Mouse (Mus musculus): ENCODE data around the gene Klk12. TPM values are rescaled to one million over a fixed set of nuclear protein-coding genes. Genes with fewer than 3 reads are reported as not detected.

Gene Klk12
- total RNA-seq, 2 experiments from 2014 or later = not detected

DNA sequence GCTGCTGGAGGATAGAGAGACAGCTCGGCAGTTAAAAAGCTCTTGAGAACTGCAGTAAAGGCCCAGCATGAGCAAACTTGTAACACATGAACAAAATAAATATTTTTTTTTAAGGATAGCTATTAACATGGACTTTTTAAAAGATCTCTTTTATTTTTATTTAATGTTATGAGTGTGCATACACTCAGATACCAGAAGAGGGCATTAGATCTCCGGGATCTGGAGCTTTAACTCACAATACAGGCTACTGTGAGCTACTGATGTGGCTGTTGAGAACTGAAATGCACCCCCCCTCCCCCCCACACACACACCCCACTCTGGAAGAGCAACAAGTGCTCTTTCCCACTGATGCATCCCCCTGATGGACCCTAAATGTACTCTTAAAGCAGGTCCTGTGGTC is 20.6 kb downstream of the Klk12 start:
- no peak for ATAC-seq (replicated peaks; ENCODE audit: poor library complexity, severe bottlenecking)

DNA sequence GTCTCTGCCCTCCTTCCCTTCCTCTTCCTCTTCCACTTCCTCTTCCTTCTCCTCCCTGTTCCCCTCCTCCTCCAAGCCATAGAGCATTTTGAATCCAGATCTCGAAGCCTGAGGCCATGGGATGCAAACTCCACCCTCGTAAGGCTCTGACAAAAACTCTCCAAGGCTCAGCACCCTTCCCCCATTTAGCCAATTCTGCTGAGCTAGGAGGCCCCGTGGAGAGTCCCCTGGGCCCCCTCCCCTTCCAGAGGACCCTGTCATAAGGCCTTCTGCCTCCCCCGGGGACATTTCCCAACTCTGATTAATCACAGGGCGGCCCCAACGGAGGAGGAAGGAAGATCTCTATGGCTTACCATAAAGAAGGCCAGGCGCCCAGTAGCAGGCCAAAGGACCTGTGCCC is 22.9 kb downstream of the Klk12 start, which contains the start of gene Klk9:
Klk9 (plus strand) TSS at position 301 of the 400 bp plus-strand sequence.
- ATAC-seq (replicated peaks; ENCODE audit: poor library complexity, severe bottlenecking) = no peak

DNA sequence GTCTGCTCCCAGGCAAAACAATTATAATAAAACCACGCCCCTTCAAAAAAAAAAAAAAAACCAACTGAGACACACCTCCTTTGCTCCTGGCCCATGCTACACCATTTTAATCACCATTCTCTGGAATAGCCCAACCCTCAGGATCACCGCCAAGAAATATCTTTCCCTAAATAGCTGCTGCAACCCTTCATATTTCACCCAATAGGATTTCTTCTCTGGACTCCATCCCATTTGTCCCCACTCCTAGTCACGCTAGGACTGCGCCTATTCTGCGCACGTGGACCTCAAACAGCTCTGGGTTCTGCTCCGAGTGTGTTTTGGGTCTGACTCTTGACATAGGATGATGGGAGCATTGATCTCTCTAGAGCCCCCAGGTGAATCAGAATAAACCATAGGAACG is 27.7 kb downstream of the Klk12 start:
- no peak for ATAC-seq (replicated peaks; ENCODE audit: poor library complexity, severe bottlenecking)

DNA sequence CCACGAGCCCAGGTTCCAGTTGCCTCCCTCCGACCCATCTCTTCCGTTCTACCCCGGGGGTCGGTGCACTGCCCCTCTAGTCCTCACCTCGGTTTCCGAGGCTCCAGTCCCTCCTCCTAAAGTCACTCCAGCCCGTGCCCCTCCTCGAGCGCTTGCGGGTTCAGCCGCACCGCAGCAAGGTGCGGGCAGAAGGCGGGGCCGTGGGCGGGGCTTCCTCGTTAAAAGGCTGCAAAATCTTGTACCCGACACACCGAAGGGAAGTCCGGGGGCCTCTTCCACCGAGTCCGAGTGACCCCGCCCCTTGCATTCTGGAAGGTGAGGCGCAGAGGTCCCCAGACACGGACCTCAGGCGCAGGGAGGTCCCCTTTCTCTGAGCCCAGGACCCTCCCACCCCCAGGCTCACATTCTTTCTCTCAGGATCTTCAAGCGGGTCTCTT is 28.7 kb downstream of the Klk12 start, which contains the start of gene Klk8:
Klk8 (plus strand) TSS at position 245 of the 437 bp plus-strand sequence.
- peak; percentile 55 for ATAC-seq (replicated peaks; ENCODE audit: poor library complexity, severe bottlenecking)

DNA sequence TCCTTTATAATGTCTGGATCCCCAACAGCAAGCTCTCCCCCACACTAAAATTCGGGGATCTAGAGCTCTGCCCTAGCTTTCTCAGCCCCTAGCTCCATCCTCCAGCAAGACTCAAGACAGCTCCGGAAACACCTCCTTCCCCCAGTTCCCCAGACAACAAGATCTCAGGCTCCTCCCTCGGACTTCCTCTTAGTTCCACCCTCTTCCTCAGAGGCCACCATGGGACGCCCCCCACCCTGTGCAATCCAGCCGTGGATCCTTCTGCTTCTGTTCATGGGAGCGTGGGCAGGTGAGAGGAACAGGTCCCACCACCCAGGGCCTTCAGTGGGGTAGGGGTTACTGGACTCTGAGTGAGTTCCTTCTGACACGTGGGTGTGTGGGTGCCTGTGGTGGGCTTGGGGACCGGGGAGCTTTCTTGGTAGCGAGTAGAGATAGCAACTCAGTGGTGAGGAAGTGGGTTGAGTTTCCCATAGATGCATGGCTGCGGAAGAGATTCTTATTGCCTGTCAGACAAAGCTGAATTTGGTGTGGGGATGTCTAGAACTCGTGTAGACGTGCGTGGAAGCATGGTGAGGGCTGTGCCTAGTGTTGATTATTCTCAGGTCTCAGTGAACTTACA is 29.3 kb downstream of the Klk12 start:
- peak; percentile 65 for ATAC-seq (replicated peaks; ENCODE audit: poor library complexity, severe bottlenecking)

DNA sequence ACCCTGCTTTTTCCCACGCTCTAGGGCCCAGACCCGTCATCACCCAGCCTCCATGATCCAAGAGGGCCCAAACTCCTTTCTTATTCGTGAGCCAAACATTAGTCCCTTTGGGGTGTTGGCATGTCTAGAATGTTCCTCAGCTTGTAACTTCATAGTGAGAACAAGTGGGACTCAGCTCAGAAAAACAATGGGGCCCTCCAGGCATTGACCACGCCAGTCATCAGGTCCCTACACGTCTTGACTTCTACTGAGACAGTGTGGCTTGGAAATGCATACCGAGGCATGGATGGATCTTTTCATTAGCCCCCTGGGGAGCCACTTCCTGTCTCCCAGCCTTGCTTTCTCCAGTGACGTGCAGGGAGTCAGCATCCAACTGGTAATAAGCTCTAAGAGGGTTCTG is 31.2 kb downstream of the Klk12 start:
- no peak for ATAC-seq (replicated peaks; ENCODE audit: poor library complexity, severe bottlenecking)

DNA sequence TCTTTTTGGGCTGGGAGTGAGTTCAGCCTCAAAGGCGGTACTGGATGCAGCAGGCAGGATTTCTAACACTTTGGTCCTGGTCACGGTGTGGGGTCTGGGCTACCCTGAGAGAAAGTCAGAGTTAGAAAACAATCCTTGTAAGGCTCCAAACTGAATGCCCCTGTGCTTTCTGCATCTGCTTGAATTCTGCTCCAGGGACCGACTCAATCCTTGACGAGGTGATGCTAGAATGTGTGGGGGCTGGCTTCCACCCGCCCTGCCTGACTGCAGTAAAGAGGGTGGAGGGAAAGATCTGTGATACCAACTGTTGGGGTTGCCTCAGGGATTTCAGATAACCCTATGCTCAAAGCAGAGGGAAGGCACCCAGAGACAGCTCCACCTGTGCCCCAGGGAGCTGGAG is 42.3 kb downstream of the Klk12 start, which contains the start of gene Klk7:
Klk7 (plus strand) TSS at position 301 of the 400 bp plus-strand sequence.
- no peak for ATAC-seq (replicated peaks; ENCODE audit: poor library complexity, severe bottlenecking)

DNA sequence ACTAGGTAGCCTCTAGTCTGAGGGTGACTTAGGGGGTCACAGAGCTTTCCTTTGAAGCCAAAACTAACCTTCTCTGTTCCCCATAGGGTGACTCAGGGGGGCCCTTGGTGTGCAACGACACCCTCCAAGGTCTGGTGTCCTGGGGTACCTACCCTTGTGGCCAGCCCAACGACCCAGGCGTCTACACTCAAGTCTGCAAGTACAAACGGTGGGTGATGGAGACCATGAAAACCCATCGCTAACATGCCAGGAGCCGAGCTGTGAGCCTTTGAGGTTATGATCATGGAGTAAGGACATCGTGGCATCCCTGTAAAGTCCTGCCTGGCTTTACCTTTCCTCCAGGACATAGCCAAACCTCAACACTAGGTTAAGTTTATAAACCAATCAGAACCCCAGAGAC is 46.5 kb downstream of the Klk12 start:
- ATAC-seq (replicated peaks; ENCODE audit: poor library complexity, severe bottlenecking) = no peak

DNA sequence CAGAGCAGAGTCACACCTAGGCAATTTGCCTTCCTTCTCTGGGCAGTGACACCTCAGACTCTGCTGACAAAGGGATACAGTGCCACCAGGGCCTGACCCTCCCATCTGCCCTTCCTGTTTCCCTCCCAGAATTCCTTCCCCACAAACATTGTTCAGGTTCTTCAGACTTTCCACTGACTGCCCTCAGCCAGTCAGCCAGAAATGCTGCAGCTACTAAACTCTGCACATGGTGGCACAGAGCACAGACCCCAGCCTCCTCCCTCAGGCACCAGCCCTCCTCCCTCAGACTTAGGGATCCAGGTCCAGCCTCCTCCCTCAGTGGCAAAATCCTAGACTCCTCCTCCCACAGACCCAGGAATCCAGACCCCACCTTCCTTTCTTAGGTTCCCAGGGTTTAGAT is 48.0 kb downstream of the Klk12 start:
- ATAC-seq (replicated peaks; ENCODE audit: poor library complexity, severe bottlenecking) = no peak

DNA sequence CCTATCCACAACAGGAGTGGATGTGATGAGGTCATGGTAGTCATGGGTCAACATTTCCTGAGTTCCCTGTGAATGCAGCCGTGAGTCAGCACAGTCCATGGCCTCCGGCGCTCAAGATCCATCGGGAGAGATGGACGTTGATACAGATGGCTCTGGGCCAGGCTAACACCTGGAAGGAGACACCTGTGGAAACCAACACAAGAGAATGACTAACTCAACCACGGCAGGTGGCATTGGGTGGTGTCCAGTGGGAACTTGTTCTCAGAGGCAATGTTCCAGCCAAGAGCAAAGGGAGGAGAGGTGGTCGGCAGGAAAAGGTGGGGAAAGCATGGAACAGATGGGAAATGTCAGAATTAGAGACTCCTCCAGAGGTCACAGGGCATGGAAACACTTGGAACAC is 52.9 kb downstream of the Klk12 start:
- ATAC-seq (replicated peaks; ENCODE audit: poor library complexity, severe bottlenecking) = no peak

Other genes with a start within 250 kb of the Klk12 start
- gene Cd33, start 224.5 kb upstream of the Klk12 start, total RNA-seq (2014; fragmentation: Nextera tagmentation) = 4.0 and 5.7 TPM in 2 replicates
- 2.9 and 4.1 TPM in 2 replicates for gene Cd33, start 224.5 kb upstream of the Klk12 start, total RNA-seq (2017)
- 1.7 and 1.9 TPM in 2 replicates for gene Zfp658, start 206.6 kb upstream of the Klk12 start, total RNA-seq (2014; fragmentation: Nextera tagmentation)
- 0.98 and 1.5 TPM in 2 replicates for gene Zfp658, start 206.6 kb upstream of the Klk12 start, total RNA-seq (2017)
- 9.9 and 19.2 TPM in 2 replicates for gene Zfp719, start 189.3 kb upstream of the Klk12 start, total RNA-seq (2014; fragmentation: Nextera tagmentation)
- gene Zfp719, start 189.3 kb upstream of the Klk12 start, total RNA-seq (2017) = 7.8 and 10.8 TPM in 2 replicates
- gene Zfp819, start 161.7 kb upstream of the Klk12 start, total RNA-seq (2014; fragmentation: Nextera tagmentation) = 1.4 TPM in 1 of 2 replicates, not detected in the other
- 0.17 and 0.98 TPM in 2 replicates for gene Zfp819, start 161.7 kb upstream of the Klk12 start, total RNA-seq (2017)
- 0.28 TPM in 1 of 2 replicates, not detected in the other for gene Ceacam18, start 134.2 kb upstream of the Klk12 start, total RNA-seq (2014; fragmentation: Nextera tagmentation)
- gene Ceacam18, start 134.2 kb upstream of the Klk12 start, total RNA-seq (2017) = not detected in 2 replicates
- 13.1 and 15.1 TPM in 2 replicates for gene Siglece, start 108.7 kb upstream of the Klk12 start, total RNA-seq (2014; fragmentation: Nextera tagmentation)
- gene Siglece, start 108.7 kb upstream of the Klk12 start, total RNA-seq (2017) = 5.2 and 9.0 TPM in 2 replicates
- 5.6 and 8.7 TPM in 2 replicates for gene Ctu1, start 96.9 kb upstream of the Klk12 start, total RNA-seq (2014; fragmentation: Nextera tagmentation)
- gene Ctu1, start 96.9 kb upstream of the Klk12 start, total RNA-seq (2017) = 5.5 and 9.5 TPM in 2 replicates
- gene Klk14, start 78.5 kb upstream of the Klk12 start, total RNA-seq (2014; fragmentation: Nextera tagmentation) = not detected in 2 replicates
- not detected in 2 replicates for gene Klk14, start 78.5 kb upstream of the Klk12 start, total RNA-seq (2017)
- not detected in 2 replicates for gene Klk13, start 56.3 kb upstream of the Klk12 start, total RNA-seq (2014; fragmentation: Nextera tagmentation)
- not detected in 2 replicates for gene Klk13, start 56.3 kb upstream of the Klk12 start, total RNA-seq (2017)
- gene Klk11, start 5.7 kb downstream of the Klk12 start, total RNA-seq (2014; fragmentation: Nextera tagmentation) = not detected in 2 replicates
- gene Klk11, start 5.7 kb downstream of the Klk12 start, total RNA-seq (2017) = not detected in 2 replicates
- gene Klk10, start 12.1 kb downstream of the Klk12 start, total RNA-seq (2014; fragmentation: Nextera tagmentation) = not detected in 2 replicates
- gene Klk10, start 12.1 kb downstream of the Klk12 start, total RNA-seq (2017) = not detected in 2 replicates
- not detected in 2 replicates for gene Klk9, start 23.0 kb downstream of the Klk12 start, total RNA-seq (2014; fragmentation: Nextera tagmentation)
- not detected in 2 replicates for gene Klk9, start 23.0 kb downstream of the Klk12 start, total RNA-seq (2017)
- 19.5 and 25.4 TPM in 2 replicates for gene Klk8, start 28.7 kb downstream of the Klk12 start, total RNA-seq (2014; fragmentation: Nextera tagmentation)
- gene Klk8, start 28.7 kb downstream of the Klk12 start, total RNA-seq (2017) = 10.8 and 11.1 TPM in 2 replicates
- not detected in 2 replicates for gene Klk7, start 42.4 kb downstream of the Klk12 start, total RNA-seq (2014; fragmentation: Nextera tagmentation)
- gene Klk7, start 42.4 kb downstream of the Klk12 start, total RNA-seq (2017) = not detected in 2 replicates
- gene Klk6, start 55.6 kb downstream of the Klk12 start, total RNA-seq (2014; fragmentation: Nextera tagmentation) = not detected in 2 replicates
- gene Klk6, start 55.6 kb downstream of the Klk12 start, total RNA-seq (2017) = not detected in 2 replicates
- gene Klk5, start 73.1 kb downstream of the Klk12 start, total RNA-seq (2014; fragmentation: Nextera tagmentation) = not detected in 2 replicates
- not detected in 2 replicates for gene Klk5, start 73.1 kb downstream of the Klk12 start, total RNA-seq (2017)
- not detected in 2 replicates for gene Klk4, start 112.3 kb downstream of the Klk12 start, total RNA-seq (2014; fragmentation: Nextera tagmentation)
- gene Klk4, start 112.3 kb downstream of the Klk12 start, total RNA-seq (2017) = not detected in 2 replicates
- gene Klk15, start 164.8 kb downstream of the Klk12 start, total RNA-seq (2014; fragmentation: Nextera tagmentation) = not detected in 2 replicates
- not detected in 2 replicates for gene Klk15, start 164.8 kb downstream of the Klk12 start, total RNA-seq (2017)
- gene Klk1b8, start 181.8 kb downstream of the Klk12 start, total RNA-seq (2014; fragmentation: Nextera tagmentation) = not detected in 2 replicates
- not detected in 2 replicates for gene Klk1b8, start 181.8 kb downstream of the Klk12 start, total RNA-seq (2017)
- not detected in 2 replicates for gene Klk1b1, start 197.9 kb downstream of the Klk12 start, total RNA-seq (2014; fragmentation: Nextera tagmentation)
- gene Klk1b1, start 197.9 kb downstream of the Klk12 start, total RNA-seq (2017) = not detected in 2 replicates
- gene Klk1b9, start 207.2 kb downstream of the Klk12 start, total RNA-seq (2014; fragmentation: Nextera tagmentation) = not detected in 2 replicates
- gene Klk1b9, start 207.2 kb downstream of the Klk12 start, total RNA-seq (2017) = not detected in 2 replicates
- gene Klk1b11, start 227.0 kb downstream of the Klk12 start, total RNA-seq (2014; fragmentation: Nextera tagmentation) = not detected in 2 replicates
- gene Klk1b11, start 227.0 kb downstream of the Klk12 start, total RNA-seq (2017) = not detected in 2 replicates
- not detected in 2 replicates for gene Klk1b26, start 243.3 kb downstream of the Klk12 start, total RNA-seq (2014; fragmentation: Nextera tagmentation)
- not detected in 2 replicates for gene Klk1b26, start 243.3 kb downstream of the Klk12 start, total RNA-seq (2017)